Mouse (Mus musculus) limb, embryonic 11.5 days (tissue): Measurements from ENCODE around the gene Msmb. TPM values are rescaled to one million over a fixed set of nuclear protein-coding genes. Genes with fewer than 3 reads are reported as not detected.
A peak's percentile ranks its signal among the peaks of the same experiment; 100 is the strongest.

Experiments
- ATAC-seq: fragments of 200-750 bp; cut with Nextera tagmentation; 2 replicates; pipeline ENCODE4 v1.8.0; 2017; ENCODE audit warnings: low read depth; ENCODE audit not compliant: insufficient number of reproducible peaks, low FRiP score, low TSS enrichment
- DNase-seq: peaks from one replicate; pipeline ENCODE4 v3.0.0-alpha.2; 2015; ENCODE audit warnings: low spot score
- H3K27ac ChIP-seq: fragments of 300-500 bp; sonication (generic); replicated peaks from 2 replicates; pipeline ENCODE4 v1.5.1; 2014; ENCODE audit warnings: low read depth, mild to moderate bottlenecking, low read length
- H3K27me3 ChIP-seq: fragments of 300-500 bp; sonication (generic); 2 replicates; pipeline ENCODE4 v1.6.1; 2014; ENCODE audit warnings: mild to moderate bottlenecking, low read length, mixed read lengths; ENCODE audit not compliant: control insufficient read depth, insufficient read depth
- H3K36me3 ChIP-seq: fragments of 300-500 bp; sonication (generic); 2 replicates; pipeline ENCODE4 v1.6.1; 2014; ENCODE audit warnings: mild to moderate bottlenecking, low read length, moderate library complexity, mixed read lengths; ENCODE audit not compliant: control insufficient read depth, insufficient read depth
- H3K4me1 ChIP-seq: fragments of 300-500 bp; sonication (generic); 2 replicates; pipeline ENCODE4 v1.6.1; 2014; ENCODE audit warnings: low read length, mixed read lengths; ENCODE audit not compliant: control insufficient read depth, insufficient read depth
- H3K4me2 ChIP-seq: fragments of 300-500 bp; sonication (generic); 2 replicates; pipeline ENCODE4 v1.6.1; 2014; ENCODE audit warnings: low read depth, mild to moderate bottlenecking, moderate library complexity; ENCODE audit not compliant: severe bottlenecking
- H3K4me3 ChIP-seq: fragments of 300-500 bp; sonication (generic); 2 replicates; pipeline ENCODE4 v1.5.1; 2014; ENCODE audit warnings: low read depth, low read length
- H3K9ac ChIP-seq: fragments of 300-500 bp; sonication (generic); 2 replicates; pipeline ENCODE4 v1.6.1; 2014; ENCODE audit warnings: mild to moderate bottlenecking, low read length
- H3K9me3 ChIP-seq: fragments of 300-500 bp; sonication (generic); 2 replicates; pipeline ENCODE4 v1.6.1; 2016; ENCODE audit warnings: low read length; ENCODE audit not compliant: control insufficient read depth
- WGBS: fragments of 180-500 bp; shearing (Covaris S2); extraction: QIAGEN DNeasy Blood & Tissue Kit; methylation state at CpG from one replicate; pipeline ENCODE4 v1.1.7; 2014; 5-methylcytosine and 5-hydroxymethylcytosine counted together
- polyA plus RNA-seq: library from polyadenylated mRNA; unstranded; fragments of >200 nt; fragmentation: Nextera tagmentation; extraction: Ambion mirVana; gene quantifications from 2 replicates; pipeline ENCODE4 v1.2.1, GENCODE M21; 2014

Msmb gene
- polyA plus RNA-seq, 1 experiment from 2014 or later = not detected

DNA sequence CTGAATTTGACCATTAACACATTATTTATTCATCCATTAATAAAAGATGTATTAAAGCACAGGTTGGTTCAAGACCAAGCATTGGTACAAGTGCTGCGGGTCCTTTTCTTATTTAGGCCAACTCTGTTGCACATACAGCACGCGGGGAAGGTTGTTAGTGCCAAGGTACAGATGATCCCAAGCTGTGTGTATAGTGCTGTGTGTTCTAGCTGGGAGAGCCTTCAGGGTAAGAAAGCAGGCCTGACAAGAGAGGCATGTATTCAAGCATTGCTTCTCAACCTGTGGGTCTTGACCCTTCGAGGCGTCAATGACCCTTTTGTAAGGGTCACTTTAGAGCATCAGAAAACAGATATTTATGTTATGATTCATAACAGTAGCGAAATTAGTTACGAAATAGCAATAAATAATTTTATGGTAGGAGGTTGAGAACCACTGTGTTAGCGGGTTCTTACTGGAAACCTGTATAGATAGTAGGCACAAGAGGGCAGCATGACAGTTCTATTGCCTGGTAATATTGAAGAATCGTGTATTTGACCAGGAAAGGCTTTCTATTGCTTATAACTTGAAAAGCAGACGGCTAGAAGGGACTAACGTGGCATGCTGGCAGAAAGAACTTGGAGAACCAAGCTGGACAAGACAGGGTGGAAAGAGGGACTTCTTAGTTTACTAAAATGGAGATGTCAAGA, 21.5 kb downstream of the Msmb start:
- DNase-seq (no peak), ATAC-seq (no peak)
- Histone ChIP-seq H3K27ac (no peak overlapping the region), H3K9me3 (no peaks in the 10 kb centered on the region), H3K36me3 (no peaks in the 10 kb centered on the region), H3K27me3 (no peaks in the 10 kb centered on the region), H3K9ac (no peak overlapping the region), H3K4me2 (no peak overlapping the region), H3K4me1 (peaks cover 6% of the 10 kb centered on the region), H3K4me3 (no peak overlapping the region)
- 89% methylated on average over 11 of the region's 11 CpGs for WGBS

DNA sequence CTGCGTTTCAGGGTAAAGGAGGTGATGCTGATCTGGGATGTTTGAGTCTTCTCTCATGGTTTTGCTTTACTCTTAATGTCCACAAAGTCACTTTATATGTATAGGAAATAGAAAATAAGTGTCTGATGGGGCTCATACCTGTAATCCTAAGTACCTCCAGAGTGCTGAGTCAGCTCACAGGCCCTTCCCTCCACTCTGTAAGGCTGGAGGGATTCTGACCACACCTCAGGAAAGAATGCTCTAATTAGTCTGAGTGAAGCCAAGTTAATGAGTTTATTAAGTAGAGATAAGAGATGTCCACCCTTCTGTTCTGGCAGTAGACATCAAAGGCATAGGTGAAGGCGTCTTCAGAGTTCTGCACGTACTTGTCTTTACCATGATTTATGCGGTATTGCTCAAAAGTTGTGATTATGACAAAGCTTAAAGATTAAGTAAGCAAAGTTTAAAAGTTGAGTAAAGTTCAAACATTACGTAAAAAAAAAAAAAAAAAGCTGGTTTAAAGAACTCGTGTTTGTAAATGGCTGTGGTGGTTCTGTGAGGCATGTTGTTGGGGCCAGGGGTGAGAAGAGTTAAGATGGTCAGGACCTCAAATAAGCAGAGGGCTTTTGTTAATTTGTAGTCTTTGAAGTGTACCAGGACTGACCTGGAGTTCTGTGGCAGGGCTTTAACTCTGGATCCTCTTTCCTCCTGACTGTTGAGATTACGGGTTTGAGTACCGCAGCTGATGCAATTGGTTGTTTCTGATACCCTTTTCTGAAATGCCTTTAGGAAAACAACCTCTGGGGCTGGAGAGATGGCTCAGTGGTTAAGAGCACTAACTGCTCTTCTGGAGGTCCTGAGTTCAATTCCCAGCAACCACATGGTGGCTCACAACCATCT, 22.6 kb downstream of the Msmb start:
- DNase-seq = no peak
- H3K4me1 ChIP-seq = peaks cover 6% of the 10 kb centered on the region
- H3K4me3 ChIP-seq = no peak overlapping the region
- H3K27ac ChIP-seq = no peak overlapping the region
- H3K4me2 ChIP-seq = no peak overlapping the region
- H3K36me3 ChIP-seq = no peaks in the 10 kb centered on the region
- no peaks in the 10 kb centered on the region for H3K9me3 ChIP-seq
- ATAC-seq = no peak
- WGBS = 51% methylated on average over 8 of the region's 8 CpGs
- H3K9ac ChIP-seq = no peak overlapping the region
- H3K27me3 ChIP-seq = no peaks in the 10 kb centered on the region

DNA sequence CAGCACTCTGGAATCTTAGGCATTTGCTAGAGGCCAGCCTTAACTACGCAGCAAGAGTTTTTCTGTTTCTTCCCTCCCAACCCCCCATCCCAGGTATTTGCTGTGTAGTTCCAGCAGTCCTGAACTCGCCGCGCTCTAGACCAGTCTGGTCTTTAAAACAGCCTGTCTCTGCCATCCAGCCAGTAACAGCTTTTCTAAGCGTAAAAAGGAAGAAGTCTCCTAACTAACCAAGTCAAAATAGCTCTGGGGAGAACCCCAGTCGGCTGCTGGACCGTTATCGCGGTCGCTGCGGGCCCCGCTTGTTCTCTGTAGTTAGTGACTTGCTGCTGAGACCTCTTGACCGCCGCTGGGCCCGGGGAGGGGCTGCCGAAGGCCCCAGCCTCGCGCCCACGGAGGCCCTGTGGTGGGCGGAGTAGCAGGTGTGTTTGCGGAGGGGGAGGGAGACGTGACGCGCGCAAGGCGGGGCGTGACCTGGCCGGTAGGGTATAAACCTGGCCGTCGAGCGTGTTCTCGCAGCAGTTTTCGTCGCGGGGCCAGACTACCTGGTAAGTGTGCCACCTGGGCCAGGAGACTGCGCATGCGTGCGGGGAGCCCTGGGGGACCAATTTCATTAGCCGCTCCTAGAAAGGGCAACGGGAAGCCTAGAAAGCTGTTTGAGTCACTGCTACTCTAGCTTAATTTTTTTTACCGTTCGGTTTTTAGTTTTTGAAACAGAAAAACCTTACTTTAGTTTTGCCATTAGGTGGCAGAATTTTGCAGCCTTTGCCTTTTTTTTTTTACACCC, 23.6 kb downstream of the Msmb start:
- Histone ChIP-seq H3K27ac (peak overlapping the region; percentile 23), H3K4me2 (peak overlapping the region; percentile 86), H3K4me3 (peak overlapping the region; percentile 42), H3K9ac (peak overlapping the region; percentile 24), H3K27me3 (no peaks in the 10 kb centered on the region), H3K9me3 (no peaks in the 10 kb centered on the region), H3K4me1 (peaks cover 4% of the 10 kb centered on the region), H3K36me3 (no peaks in the 10 kb centered on the region)
- 1% methylated on average over 42 of the region's 42 CpGs for WGBS
- DNase-seq = peak; percentile 89
- ATAC-seq = peak; percentile 68

DNA sequence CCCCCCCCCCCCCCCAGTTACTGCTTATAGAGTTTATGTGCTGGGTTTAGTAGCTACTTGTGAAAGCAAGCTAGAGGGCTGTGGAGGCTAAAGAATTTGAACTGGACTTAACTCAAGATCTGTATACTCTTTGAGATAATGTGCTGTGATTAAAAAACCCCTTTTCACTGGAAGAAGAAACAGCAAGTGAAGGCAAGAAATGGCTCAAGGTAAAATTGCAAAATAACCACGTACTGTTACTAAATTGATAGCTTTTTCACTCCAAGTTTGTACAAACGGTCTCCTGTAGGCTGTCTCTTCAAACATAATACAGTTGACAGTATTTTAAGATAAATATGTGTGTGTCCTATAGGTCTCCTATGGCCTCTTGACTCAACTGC, 24.2 kb downstream of the Msmb start:
- H3K4me2 ChIP-seq = peak overlapping the region; percentile 86
- no peak overlapping the region for H3K27ac ChIP-seq
- 76% methylated on average over 2 of the region's 2 CpGs for WGBS
- ATAC-seq = no peak
- H3K36me3 ChIP-seq = no peaks in the 10 kb centered on the region
- H3K9ac ChIP-seq = no peak overlapping the region
- no peak for DNase-seq
- H3K4me3 ChIP-seq = peak overlapping the region; percentile 42
- no peaks in the 10 kb centered on the region; the same call in 1 of the 2 replicates for H3K4me1 ChIP-seq
- H3K9me3 ChIP-seq = no peaks in the 10 kb centered on the region
- no peaks in the 10 kb centered on the region for H3K27me3 ChIP-seq

DNA sequence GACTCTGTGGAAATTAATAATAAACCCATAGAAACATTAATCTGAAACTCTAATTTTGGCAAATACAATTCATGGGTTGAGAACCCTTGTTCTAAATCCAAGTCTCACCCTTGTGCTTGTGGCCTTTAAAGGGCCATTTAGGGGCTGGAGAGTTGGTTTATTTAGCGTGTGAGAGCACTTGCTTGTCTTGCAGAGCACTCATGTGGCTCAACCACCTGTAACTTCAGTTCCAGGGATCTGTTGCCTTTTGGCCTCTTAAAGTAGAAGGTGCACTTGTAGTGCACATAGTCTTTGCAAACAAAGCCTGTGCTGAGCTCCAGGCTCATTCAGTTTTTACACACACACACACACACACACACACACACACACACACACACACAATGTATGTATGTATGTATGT, 25.0 kb downstream of the Msmb start:
- Histone ChIP-seq H3K27ac (no peak overlapping the region), H3K9ac (no peak overlapping the region), H3K4me1 (no peaks in the 10 kb centered on the region), H3K36me3 (no peaks in the 10 kb centered on the region), H3K27me3 (no peaks in the 10 kb centered on the region), H3K9me3 (no peaks in the 10 kb centered on the region), H3K4me2 (no peak overlapping the region), H3K4me3 (no peak overlapping the region)
- ATAC-seq (no peak), DNase-seq (no peak)
- 89% methylated on average over 1 of the region's 1 CpGs for WGBS

DNA sequence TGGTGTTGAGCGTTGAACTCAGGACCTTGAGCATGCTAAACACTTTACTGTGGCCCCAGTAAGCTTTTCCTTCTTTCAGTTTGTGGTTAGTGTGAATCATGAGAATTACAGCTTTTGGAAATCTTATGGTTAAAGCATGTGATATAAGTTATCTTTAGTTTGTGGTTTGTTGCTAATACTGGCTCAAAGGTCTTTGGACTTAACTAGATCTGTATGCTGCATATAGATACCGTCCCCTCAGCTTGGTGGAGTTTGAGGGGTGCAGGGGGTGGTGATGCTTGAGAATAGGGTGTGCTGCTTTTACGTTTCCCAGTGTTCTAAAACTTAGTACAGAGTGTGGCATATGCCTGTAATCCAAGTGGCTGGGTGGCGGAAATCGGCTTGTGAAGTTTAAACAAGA, 25.5 kb downstream of the Msmb start:
- Histone ChIP-seq H3K9ac (no peak overlapping the region), H3K27me3 (no peaks in the 10 kb centered on the region), H3K4me1 (no peaks in the 10 kb centered on the region), H3K27ac (no peak overlapping the region), H3K36me3 (no peaks in the 10 kb centered on the region), H3K4me2 (no peak overlapping the region), H3K9me3 (no peaks in the 10 kb centered on the region), H3K4me3 (no peak overlapping the region)
- DNase-seq (no peak), ATAC-seq (no peak)
- WGBS = 93% methylated on average over 5 of the region's 5 CpGs

DNA sequence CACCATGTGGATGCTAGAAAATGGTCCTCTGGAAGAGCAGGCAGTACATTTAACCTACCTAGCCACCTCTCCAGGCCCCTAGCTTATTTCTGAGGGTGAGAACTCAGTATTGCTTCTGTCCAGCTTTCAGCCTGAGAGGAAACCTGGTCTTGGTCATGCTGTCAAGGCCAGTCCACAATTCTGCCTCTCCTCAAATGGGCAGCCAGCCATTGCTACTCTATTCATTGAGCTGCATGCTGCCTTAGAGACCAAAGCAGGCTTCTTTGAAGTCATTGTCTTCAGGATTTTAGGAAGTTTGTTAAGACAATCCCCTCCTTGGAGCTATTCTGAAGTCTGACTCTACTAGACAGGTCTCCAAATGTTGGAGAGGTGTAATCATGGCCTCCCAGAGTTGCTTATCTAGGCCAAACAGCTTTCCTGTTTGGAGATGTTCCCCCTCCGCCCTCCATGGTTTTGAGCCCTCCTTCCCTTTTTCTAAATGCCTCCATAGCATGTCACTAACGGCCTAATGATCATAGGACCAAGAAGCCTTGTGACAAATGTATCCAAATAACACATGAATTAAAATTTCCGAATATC, 26.9 kb downstream of the Msmb start:
- H3K36me3 ChIP-seq = peaks cover 4% of the 10 kb centered on the region; the same call in 1 of the 2 replicates
- H3K9ac ChIP-seq = no peak overlapping the region
- no peaks in the 10 kb centered on the region for H3K4me1 ChIP-seq
- H3K4me2 ChIP-seq = no peak overlapping the region
- no peak overlapping the region for H3K27ac ChIP-seq
- H3K9me3 ChIP-seq = no peaks in the 10 kb centered on the region
- no peaks in the 10 kb centered on the region for H3K27me3 ChIP-seq
- 82% methylated on average over 3 of the region's 3 CpGs for WGBS
- DNase-seq (no peak), ATAC-seq (no peak)
- no peak overlapping the region for H3K4me3 ChIP-seq

DNA sequence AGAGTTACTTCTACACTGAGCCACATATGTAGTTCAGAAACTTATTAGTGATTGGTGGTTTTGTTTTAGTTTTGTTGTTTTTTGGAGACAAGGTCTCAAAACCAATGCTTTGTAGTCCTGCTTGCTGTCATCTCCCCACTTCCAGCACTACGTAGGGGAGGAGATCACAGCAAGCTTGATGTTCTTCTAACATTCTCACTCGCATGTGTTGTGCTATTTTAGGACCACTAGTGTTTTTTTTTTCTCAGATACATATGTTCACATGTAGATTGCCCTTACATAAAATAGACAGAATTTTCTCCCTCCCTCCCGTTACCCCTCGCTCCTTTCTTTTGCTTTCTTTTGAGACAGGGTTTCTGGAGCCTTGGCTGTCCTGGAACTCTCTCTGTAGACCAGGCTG, 28.3 kb downstream of the Msmb start:
- Histone ChIP-seq H3K4me2 (no peak overlapping the region), H3K4me3 (no peak overlapping the region), H3K4me1 (no peaks in the 10 kb centered on the region), H3K27me3 (no peaks in the 10 kb centered on the region), H3K9me3 (no peaks in the 10 kb centered on the region), H3K9ac (no peak overlapping the region), H3K36me3 (peaks cover 4% of the 10 kb centered on the region; the same call in 1 of the 2 replicates), H3K27ac (no peak overlapping the region)
- ATAC-seq (no peak), DNase-seq (no peak)
- 94% methylated on average over 4 of the region's 4 CpGs for WGBS
